Mouse (Mus musculus): ENCODE measurements around the gene Ccpg1os.

DNA sequence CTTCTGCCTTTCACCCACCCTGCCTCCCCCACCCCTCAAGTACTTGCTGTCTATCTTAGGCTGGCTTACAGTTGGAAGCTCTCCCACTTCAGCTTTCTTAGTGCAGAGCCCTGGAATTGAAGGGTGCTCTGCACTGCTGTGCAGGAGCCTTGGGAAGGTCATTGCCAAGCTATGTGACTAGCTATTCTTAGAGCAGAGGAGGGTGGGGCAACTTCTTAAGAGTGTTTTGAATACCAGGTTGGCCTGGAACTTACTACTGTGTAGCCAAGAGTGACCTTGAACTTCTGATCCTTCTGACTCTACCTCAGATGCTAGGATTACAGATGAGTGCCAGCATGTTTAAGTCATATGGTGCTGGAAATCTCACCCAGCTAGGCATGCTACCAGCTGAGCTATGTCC, 11.0 kb upstream of the Ccpg1os start:
- no peak for TF ChIP-seq CTCF (IDR thresholded peaks at IDR 0.05)
- no peak for TF ChIP-seq POLR2A (IDR thresholded peaks at IDR 0.05; ENCODE audit: insufficient read depth, low read depth, low read length)
- no peak for TF ChIP-seq EP300 (IDR thresholded peaks at IDR 0.05; ENCODE audit: insufficient read depth, low read depth, low read length)
